Mouse (Mus musculus): ENCODE results near the gene Vps54. TPM values are rescaled to one million over a fixed set of nuclear protein-coding genes. Genes with fewer than 3 reads are reported as not detected.

Gene Vps54
- total and polyA plus RNA-seq, 2 experiments from 2014 or later = 6.4 to 30.2 TPM

DNA sequence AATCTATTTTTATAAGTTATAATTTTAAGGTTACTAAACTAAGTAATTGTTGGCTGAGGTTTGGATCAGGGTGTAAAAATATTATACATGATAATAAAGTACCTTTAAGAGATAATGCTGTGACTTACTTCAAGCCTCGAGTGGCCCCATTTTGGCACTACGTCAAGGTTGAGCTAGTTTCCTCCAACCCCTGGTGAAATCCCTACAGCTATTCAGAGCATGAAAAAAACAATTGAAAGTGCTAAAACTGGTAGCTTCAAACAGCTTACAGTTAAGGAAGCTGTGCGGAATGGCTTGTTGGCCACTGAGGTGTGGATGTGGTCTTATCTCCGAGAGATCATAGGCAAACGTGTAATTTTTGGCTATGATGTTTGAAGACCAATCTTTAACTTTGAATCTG lies 56.4 kb downstream of the Vps54 start:
- no peak for ATAC-seq (ENCODE audit: low FRiP score)
- WGBS = 85% methylated on average over 5 of the region's 5 CpGs
- DNase-seq (ENCODE audit: low spot score) = no peak

DNA sequence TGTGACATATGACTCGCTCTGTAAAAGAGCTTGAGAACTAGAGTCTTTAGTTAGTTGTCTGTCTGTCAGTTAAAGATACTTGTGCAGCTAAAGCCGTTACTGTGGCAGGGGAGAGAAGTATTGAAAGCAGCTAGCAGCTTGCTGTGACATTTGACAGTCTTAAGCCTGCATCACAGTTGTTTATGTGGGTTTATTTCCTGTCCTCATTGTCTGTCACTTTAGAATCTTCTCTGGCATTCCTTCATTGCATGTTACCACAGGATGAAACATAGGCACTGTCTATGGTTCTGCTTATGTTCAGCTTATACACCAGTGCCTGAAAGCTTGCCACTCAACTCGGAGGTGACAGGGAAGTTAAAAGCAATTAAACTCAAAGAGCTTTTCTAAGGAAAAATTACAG lies 64.5 kb downstream of the Vps54 start:
- Histone ChIP-seq H3K4me3 (ENCODE audit: low read depth, low read length) (no peak overlapping the region), H3K27me3 (ENCODE audit: insufficient read depth, low read length) (no peaks in the 10 kb centered on the region), H3K4me1 (ENCODE audit: insufficient read depth, low read length) (no peaks in the 10 kb centered on the region), H3K36me3 (ENCODE audit: insufficient read depth, low read length) (peaks cover 24% of the 10 kb centered on the region; the same call in 1 of the 2 replicates), H3K9me3 (ENCODE audit: low read length) (no peaks in the 10 kb centered on the region), H3K4me2 (ENCODE audit: low read depth, low read length, poor library complexity, severe bottlenecking) (no peak overlapping the region), H3K27ac (ENCODE audit: low read depth, low read length) (no peak overlapping the region), H3K9ac (replicated peaks; ENCODE audit: low read length, poor library complexity, severe bottlenecking) (no peak overlapping the region)
- WGBS = 84% methylated on average over 3 of the region's 3 CpGs
- no peak for TF ChIP-seq CTCF (IDR thresholded peaks at IDR 0.05)
- DNase-seq (ENCODE audit: low spot score) (no peak), ATAC-seq (ENCODE audit: low FRiP score) (no peak)

More for the DNA sequence above, 56.4 kb downstream of the Vps54 start:
- Histone ChIP-seq H3K4me1 (ENCODE audit: insufficient read depth, low read length) (no peaks in the 10 kb centered on the region), H3K27ac (ENCODE audit: low read depth, low read length) (no peak overlapping the region), H3K9me3 (ENCODE audit: low read length) (no peaks in the 10 kb centered on the region), H3K36me3 (ENCODE audit: insufficient read depth, low read length) (peaks cover 10% of the 10 kb centered on the region; the same call in 1 of the 2 replicates), H3K4me2 (ENCODE audit: low read depth, low read length, poor library complexity, severe bottlenecking) (no peak overlapping the region), H3K9ac (replicated peaks; ENCODE audit: low read length, poor library complexity, severe bottlenecking) (no peak overlapping the region), H3K4me3 (ENCODE audit: low read depth, low read length) (no peak overlapping the region), H3K27me3 (ENCODE audit: insufficient read depth, low read length) (no peaks in the 10 kb centered on the region)
- TF ChIP-seq CTCF (IDR thresholded peaks at IDR 0.05) = no peak

DNA sequence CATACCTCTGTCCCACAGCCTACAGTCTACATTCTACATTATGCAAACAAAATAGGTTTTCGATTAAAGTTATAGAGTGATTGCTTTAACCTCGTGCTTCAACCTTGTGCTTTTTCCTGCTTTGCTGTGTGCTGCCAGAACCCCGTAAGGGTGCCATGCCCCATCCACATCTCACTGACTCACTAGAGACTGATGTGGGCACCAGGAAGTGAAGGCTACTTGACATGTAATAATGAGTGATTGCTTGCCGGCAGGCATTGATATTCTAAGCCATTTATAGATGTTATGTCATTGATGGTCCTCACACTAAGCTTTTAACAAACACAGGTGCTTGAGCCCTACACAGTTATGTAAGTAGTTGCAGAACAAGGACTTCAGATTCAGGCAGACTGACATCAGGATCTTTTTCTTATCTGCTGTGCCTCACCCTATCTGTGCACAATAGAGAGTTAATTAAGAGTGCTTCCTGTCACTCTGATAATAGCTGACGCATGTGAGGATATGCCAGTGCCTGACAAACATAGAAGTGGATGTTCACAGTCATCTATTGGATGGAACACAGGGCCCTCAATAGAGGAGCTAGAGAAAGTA lies 68.1 kb downstream of the Vps54 start:
- ATAC-seq (ENCODE audit: low FRiP score) = no peak
- H3K27me3 ChIP-seq (ENCODE audit: insufficient read depth, low read length) = no peaks in the 10 kb centered on the region
- DNase-seq (ENCODE audit: low spot score) = no peak

DNA sequence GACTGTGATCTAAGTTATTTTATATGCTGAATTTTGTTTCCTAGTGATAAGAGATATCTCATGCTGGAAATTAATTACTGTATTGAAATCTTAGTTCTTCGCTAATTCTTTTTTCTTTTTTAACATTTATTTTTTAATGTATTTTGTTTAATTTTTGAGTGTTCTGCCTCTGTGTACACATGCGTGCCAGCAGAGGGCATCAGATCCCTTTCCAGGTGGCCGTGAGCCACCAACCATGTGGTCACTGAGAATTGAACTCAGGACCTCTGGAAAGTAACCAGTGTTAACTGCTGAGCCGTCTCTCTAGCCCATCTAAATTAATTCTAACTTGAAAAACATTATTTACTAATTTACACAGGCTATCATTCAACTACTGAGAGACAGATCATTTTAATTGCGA lies 69.0 kb downstream of the Vps54 start:
- Histone ChIP-seq H3K4me3 (ENCODE audit: low read depth, low read length) (no peak overlapping the region), H3K36me3 (ENCODE audit: insufficient read depth, low read length) (peaks cover 6% of the 10 kb centered on the region; the same call in 1 of the 2 replicates), H3K4me2 (ENCODE audit: low read depth, low read length, poor library complexity, severe bottlenecking) (no peak overlapping the region), H3K4me1 (ENCODE audit: insufficient read depth, low read length) (no peaks in the 10 kb centered on the region), H3K9me3 (ENCODE audit: low read length) (no peaks in the 10 kb centered on the region), H3K27ac (ENCODE audit: low read depth, low read length) (no peak overlapping the region), H3K9ac (replicated peaks; ENCODE audit: low read length, poor library complexity, severe bottlenecking) (no peak overlapping the region), H3K27me3 (ENCODE audit: insufficient read depth, low read length) (no peaks in the 10 kb centered on the region)
- no peak for ATAC-seq (ENCODE audit: low FRiP score)
- peak; percentile 13 for DNase-seq (ENCODE audit: low spot score)
- 86% methylated on average over 5 of the region's 5 CpGs for WGBS
- TF ChIP-seq CTCF (IDR thresholded peaks at IDR 0.05) = peak; percentile 63

More for the DNA sequence above, 68.1 kb downstream of the Vps54 start:
- no peaks in the 10 kb centered on the region for H3K9me3 ChIP-seq (ENCODE audit: low read length)
- H3K4me3 ChIP-seq (ENCODE audit: low read depth, low read length) = no peak overlapping the region
- no peak for TF ChIP-seq CTCF (IDR thresholded peaks at IDR 0.05)
- no peak overlapping the region for H3K27ac ChIP-seq (ENCODE audit: low read depth, low read length)
- peaks cover 6% of the 10 kb centered on the region; the same call in 1 of the 2 replicates for H3K36me3 ChIP-seq (ENCODE audit: insufficient read depth, low read length)
- WGBS = 93% methylated on average over 5 of the region's 5 CpGs
- no peak overlapping the region for H3K4me2 ChIP-seq (ENCODE audit: low read depth, low read length, poor library complexity, severe bottlenecking)
- no peak overlapping the region for H3K9ac ChIP-seq (replicated peaks; ENCODE audit: low read length, poor library complexity, severe bottlenecking)
- no peaks in the 10 kb centered on the region for H3K4me1 ChIP-seq (ENCODE audit: insufficient read depth, low read length)

DNA sequence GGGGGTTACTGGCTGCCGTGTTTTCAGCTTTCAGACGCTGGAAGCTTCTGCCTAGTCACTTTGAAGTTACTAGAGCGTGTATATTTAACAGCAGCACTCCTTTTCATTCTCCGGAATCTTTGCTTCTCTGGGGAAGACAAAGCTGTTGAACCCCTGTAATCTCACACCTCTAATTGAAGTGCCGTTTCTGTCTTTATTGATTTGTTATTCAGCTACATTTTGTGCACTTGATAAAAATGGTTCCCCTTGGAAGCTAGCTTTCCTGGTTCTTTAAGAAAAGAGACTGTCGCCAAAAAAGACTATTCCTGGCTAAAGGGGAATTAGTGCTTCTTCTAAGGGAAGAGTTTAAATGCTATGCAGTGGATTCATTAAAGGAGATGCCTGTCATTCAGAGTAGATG lies 70.4 kb downstream of the Vps54 start:
- Histone ChIP-seq H3K27ac (ENCODE audit: low read depth, low read length) (no peak overlapping the region), H3K4me3 (ENCODE audit: low read depth, low read length) (no peak overlapping the region), H3K36me3 (ENCODE audit: insufficient read depth, low read length) (peaks cover 9% of the 10 kb centered on the region), H3K9ac (replicated peaks; ENCODE audit: low read length, poor library complexity, severe bottlenecking) (no peak overlapping the region), H3K9me3 (ENCODE audit: low read length) (no peaks in the 10 kb centered on the region), H3K4me1 (ENCODE audit: insufficient read depth, low read length) (no peaks in the 10 kb centered on the region), H3K4me2 (ENCODE audit: low read depth, low read length, poor library complexity, severe bottlenecking) (no peak overlapping the region), H3K27me3 (ENCODE audit: insufficient read depth, low read length) (no peaks in the 10 kb centered on the region)
- ATAC-seq (ENCODE audit: low FRiP score) = no peak
- no peak for DNase-seq (ENCODE audit: low spot score)
- TF ChIP-seq CTCF (IDR thresholded peaks at IDR 0.05) = no peak
- WGBS = 23% methylated on average over 6 of the region's 6 CpGs

DNA sequence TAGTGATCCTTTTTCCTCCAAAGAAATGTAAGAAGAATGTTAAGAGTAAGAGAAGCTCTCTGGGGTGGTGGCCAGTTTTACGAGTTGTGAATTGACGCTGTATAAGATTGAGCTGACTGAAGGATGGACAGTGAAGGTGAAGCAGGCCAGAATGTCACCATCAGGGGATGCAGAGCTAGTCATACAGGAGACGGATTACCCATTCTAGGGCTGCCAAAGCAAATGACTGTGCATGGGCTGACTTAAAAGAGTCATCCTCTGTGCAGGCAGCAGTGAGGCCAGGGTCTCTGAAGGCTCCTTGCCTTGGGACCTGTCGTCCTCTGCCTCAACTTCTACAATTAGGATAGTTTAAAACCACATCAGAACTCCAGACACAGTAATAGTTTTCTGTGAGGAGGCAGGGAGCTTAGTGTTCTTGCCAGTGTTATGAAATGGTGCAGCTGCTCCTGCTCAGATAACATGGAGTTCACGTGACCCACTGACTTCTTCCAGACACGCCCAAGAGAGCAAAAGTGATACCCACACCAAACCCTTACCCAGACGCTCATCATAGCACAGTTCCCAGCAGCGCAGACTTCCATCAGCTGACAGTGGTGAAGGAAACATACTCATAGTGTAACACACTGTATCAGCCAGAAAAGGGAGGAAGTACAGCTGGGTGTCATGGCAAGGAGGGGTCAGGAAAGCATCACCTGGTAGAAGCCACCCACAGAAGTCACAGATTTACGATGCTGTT lies 75.0 kb downstream of the Vps54 start:
- Histone ChIP-seq H3K9me3 (ENCODE audit: low read length) (no peaks in the 10 kb centered on the region), H3K4me3 (ENCODE audit: low read depth, low read length) (no peak overlapping the region), H3K27me3 (ENCODE audit: insufficient read depth, low read length) (no peaks in the 10 kb centered on the region), H3K4me2 (ENCODE audit: low read depth, low read length, poor library complexity, severe bottlenecking) (no peak overlapping the region), H3K27ac (ENCODE audit: low read depth, low read length) (no peak overlapping the region), H3K4me1 (ENCODE audit: insufficient read depth, low read length) (no peaks in the 10 kb centered on the region), H3K36me3 (ENCODE audit: insufficient read depth, low read length) (peaks cover 6% of the 10 kb centered on the region), H3K9ac (replicated peaks; ENCODE audit: low read length, poor library complexity, severe bottlenecking) (no peak overlapping the region)
- no peak for ATAC-seq (ENCODE audit: low FRiP score)
- TF ChIP-seq CTCF (IDR thresholded peaks at IDR 0.05) = no peak
- no peak for DNase-seq (ENCODE audit: low spot score)
- 94% methylated on average over 9 of the region's 9 CpGs for WGBS
